Mouse (Mus musculus): ENCODE results near the gene Krtap19-5. TPM values are rescaled to one million over a fixed set of nuclear protein-coding genes. Genes with fewer than 3 reads are reported as not detected.

The Krtap19-5 gene
- not detected for total RNA-seq (2022)

DNA sequence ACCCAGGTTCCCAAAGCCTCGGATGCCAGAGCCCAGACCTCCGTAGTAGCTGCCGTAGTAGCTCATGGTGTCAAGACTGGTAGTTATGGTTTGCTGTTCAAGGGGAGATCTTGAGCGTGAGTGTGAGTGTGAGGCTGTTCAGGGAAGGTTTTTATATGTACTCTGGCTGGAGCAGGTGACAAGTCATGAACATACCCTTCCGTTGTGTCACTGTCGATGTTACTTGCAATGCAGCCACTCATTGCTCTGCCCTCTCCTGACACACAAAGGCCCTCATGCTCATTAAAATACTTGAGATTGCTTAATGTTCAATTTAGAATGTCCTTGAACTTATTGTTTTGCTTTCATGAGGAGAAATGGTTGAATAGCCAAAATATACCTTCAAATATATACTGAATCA lies at the start of gene Krtap19-5:
Gene Krtap19-5 (minus strand): TSS at position 101 of the 400 bp plus-strand sequence.
- no peak for DNase-seq (ENCODE audit: low spot score in 2 of 2)

DNA sequence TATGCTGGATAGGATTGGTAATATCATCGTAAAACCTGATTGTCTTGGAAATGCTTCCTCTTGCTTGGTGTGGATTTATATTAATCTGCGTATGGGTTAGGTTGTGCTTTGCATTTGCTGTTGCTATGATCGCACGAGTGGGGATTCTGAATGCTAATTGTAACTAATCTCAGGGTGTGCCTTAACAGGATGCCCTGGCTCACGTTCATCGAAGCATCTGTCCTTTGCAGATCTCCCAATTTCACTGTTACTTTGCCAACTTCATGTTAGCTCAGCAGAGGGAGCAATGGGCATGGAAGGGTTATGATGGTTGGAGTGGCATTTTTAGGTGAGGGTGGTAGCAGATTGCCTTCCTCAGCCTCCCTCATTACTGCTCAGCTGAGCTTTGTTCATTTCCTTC lies 44.8 kb upstream of the Krtap19-5 start:
- DNase-seq (ENCODE audit: low spot score in 2 of 2): no peak

DNA sequence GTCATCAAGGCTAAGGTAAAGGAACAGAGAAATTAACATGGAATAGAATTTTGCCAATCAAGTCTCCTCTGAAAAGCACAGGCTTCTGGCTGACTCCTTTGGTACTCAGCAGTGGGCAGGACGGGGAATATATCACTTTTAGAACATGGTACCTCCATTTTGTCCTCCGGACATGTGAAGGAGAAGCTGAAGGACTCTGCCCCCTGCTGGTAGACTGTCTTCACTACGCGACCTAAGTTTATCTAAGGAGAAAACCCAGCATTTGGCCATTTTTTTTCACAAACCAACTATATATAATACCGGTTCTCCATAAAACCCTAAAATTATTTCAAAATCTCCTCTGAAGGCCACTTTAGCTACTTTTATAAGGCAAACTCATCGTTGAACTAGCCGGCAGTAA lies 42.0 kb upstream of the Krtap19-5 start:
- no peak for DNase-seq (ENCODE audit: low spot score in 2 of 2)

DNA sequence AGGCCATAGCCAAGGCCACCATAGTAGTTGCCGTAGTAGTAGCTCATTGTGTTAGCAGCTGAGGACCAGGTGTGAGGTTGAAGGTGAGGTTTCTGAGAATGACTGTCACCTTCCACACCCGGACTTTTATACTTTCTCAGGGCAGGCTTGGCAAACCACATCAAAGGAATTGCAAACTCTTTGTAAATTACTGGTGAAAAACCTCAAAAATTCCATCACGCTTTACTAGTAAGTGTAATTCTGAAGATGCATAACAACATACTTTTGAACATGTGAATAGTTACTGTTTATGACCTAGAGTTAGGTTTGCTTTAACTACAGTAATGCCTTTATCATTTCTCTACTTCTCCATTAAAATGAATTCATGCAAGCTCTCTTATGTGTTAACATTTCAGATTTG lies 35.9 kb upstream of the Krtap19-5 start, which contains the start of gene Krtap19-9b:
Gene Krtap19-9b (minus strand): TSS at position 101 of the 400 bp plus-strand sequence.
- DNase-seq (ENCODE audit: low spot score in 2 of 2): no peak

DNA sequence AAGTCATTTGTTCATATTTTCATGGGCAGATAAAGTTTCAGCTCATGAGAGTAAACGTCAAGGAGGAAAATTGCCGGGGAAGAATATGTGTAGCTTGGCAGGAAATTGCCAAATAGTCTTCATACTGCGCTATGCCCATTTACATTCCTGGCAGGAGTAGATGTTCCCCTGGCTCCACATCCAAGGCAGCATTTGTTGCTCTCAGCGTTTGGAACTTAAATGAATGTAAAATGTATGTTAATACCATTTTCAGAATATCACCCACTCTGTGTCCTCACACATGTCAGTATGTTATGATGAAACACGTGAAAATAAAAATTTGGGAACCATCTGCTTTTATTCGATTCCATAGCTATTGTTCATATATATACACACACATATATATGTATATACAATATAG lies 9.4 kb downstream of the Krtap19-5 start:
- no peak for DNase-seq (ENCODE audit: low spot score in 2 of 2)

DNA sequence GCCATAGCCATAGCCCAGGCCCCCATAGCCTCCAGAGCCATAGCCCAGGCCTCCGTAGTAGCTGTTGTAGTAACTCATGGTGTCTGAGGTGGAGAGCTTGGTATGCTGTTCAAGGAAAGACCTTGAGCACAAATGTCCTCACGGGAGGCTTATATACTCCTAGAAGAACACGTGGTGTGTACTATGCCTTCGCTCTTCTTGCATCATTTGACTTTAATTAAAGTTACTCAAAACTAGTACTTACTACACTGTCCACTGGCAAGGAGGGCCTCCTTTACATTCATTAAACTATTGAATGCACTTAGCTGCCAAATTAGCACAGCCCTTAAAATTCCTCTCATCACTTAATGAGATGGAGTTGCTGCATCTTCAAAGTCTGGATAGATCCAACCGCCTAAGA lies 11.3 kb downstream of the Krtap19-5 start, which contains the start of gene Krtap19-4:
Gene Krtap19-4 (minus strand): TSS at position 101 of the 400 bp plus-strand sequence.
- DNase-seq (ENCODE audit: low spot score in 2 of 2): no peak

DNA sequence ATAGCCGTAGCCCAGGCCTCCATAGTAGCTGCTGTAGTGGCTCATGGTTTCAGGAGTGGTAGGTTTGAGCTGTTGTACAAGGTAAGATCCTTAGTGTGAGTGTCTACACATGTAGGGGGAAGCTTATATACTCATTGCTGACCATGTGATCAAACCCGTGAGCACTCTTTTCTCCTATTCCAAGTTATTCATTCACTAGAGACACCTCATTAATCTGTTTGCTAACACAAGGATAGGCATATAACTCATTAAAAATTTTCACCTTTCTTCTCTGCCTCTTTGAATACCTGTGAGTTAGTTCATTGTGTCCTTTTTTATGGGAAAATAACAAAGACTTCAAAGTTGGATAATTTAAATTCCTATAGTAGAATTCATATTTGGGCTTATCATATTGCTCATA lies 18.3 kb downstream of the Krtap19-5 start, which contains the start of gene Krtap19-3:
Gene Krtap19-3 (minus strand): TSS at position 101 of the 400 bp plus-strand sequence.
- no peak for DNase-seq (ENCODE audit: low spot score in 2 of 2)

DNA sequence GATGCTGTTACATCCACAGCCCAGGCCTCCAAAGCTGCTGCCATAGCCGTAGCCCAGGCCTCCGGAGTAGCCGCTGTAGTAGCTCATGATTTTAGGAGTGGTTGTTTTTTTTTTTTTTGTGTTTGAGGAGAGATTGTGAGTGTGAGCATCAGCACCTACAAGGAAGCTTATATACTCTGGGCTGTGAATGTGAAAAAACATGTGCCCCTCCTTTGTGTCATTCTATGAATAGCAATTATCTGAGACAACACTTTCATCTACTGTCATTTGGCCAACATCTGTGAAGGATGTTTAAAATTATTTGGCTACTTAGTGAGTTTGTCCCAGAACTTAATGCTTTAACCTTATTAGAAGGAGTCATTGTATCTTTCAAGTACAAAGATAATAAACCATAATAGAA lies 22.1 kb downstream of the Krtap19-5 start, which contains the start of gene Krtap19-2:
Gene Krtap19-2 (minus strand): TSS at position 101 of the 400 bp plus-strand sequence.
- DNase-seq (ENCODE audit: low spot score in 2 of 2): no peak

DNA sequence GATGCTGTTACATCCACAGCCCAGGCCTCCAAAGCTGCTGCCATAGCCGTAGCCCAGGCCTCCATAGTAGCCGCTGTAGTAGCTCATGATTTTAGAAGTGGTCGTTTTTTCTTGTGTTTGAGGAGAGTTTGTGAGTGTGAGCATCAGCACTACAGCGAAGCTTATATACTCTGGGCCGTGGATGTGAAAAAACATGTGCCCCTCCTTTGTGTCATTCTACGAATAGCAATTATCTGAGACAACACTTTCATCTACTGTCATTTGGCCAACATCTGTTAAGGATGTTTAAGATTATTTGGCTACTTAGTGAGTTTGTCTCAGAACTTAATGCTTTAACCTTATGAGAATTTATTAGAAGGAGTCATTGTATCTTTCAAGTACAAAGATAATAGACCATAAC lies 26.9 kb downstream of the Krtap19-5 start, which contains the start of gene Krtap19-1:
Gene Krtap19-1 (minus strand): TSS at position 101 of the 400 bp plus-strand sequence.
- DNase-seq (ENCODE audit: low spot score in 2 of 2): no peak

DNA sequence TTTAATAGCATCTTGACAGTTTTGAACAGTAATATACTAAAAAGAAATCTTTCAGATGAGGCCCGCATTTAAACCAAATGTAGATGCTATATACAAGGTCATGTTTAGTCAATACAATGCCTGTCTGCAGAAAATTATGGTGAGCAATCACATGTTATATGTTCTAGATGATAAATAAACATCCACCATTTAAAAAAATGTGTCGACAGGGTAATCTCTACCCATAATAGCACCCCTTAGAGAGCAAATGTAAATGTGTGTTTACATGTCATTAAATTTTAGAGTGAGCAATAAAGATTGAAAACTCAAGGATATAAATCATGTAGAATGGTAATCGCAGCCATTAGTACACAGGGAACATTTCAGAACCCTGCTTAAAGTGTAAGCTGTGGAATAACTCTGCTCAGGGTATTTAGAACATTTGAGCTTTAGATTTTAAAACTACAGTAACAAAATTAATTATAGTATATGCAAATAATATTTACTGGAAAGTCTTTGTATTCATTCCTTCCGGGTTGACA lies 31.3 kb downstream of the Krtap19-5 start:
- no peak for DNase-seq (ENCODE audit: low spot score in 2 of 2)

DNA sequence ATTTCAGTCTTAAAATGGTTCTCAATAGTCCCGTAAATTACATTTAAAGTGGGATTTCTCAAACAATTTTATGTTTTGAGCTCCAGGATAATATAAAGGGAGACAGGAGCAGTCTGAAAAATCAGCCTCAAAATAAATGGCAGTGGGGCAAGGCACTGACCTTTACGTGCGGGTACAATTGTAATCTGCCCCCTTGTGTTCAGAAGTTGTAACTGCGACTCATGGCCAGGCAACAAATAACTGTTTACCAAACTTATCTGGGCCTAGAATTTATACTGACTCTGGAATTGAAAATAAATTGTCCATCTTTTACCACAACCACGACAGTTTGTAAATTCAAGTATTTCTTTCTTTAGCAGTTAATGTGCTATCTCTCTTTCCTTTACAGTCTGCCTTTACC lies 44.8 kb downstream of the Krtap19-5 start:
- DNase-seq (ENCODE audit: low spot score in 2 of 2): no peak

DNA sequence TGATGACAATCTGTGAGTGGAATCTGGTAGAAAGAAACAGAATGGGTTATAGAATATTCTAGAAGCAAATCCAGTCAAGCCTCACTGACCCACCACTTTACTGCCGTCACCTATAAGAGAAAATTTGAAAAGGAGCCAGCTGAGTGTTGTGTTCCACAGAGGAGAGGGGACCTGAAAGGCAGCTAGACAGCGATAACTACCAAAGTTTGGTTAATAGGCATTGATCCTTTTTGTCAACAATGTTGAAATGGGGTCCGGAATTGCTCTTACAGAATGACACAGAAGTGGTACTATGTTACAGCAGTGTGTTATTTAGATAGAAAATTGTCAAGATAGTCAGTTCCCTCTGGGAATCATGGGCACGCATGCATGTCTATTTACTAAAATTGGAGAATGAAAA lies 47.7 kb downstream of the Krtap19-5 start:
- no peak for DNase-seq (ENCODE audit: low spot score in 2 of 2)

DNA sequence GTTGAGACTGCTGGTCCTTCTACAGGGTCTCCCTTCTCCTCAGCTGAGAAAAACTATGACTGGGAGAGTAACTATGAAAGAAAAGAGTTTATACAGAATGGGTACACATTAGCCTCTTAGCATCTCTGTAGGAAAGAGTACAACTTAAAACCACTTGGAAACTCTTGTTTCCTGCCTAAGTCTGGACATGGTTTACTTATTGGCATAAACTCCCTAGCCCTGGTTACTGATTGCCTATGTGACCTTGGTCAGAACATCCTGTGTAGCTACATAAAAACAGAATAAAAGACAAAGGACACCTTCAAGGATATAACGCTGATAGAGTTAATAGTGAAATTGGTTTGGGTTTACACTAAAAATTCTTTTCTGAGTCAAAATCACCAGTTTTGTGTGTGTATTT lies 48.9 kb downstream of the Krtap19-5 start:
- no peak for DNase-seq (ENCODE audit: low spot score in 2 of 2)

Other genes starting within 250 kb of the Krtap19-5 start
- not detected for gene Krtap26-1, start 248.7 kb downstream of the Krtap19-5 start, total RNA-seq (2022)
- gene Krtap27-1, start 224.8 kb downstream of the Krtap19-5 start, total RNA-seq (2022): not detected
- gene 2310061N02Rik, start 188.5 kb downstream of the Krtap19-5 start, total RNA-seq (2022): not detected
- gene Krtap13-1, start 167.6 kb downstream of the Krtap19-5 start, total RNA-seq (2022): not detected
- gene Krtap13, start 144.8 kb downstream of the Krtap19-5 start, total RNA-seq (2022): not detected
- gene 2310034C09Rik, start 137.6 kb downstream of the Krtap19-5 start, total RNA-seq (2022): not detected
- not detected for gene 2310057N15Rik, start 122.3 kb downstream of the Krtap19-5 start, total RNA-seq (2022)
- not detected for gene Gm5965, start 118.6 kb downstream of the Krtap19-5 start, total RNA-seq (2022)
- gene Gm20741, start 84.2 kb downstream of the Krtap19-5 start, total RNA-seq (2022): not detected
- gene Krtap15, start 76.2 kb downstream of the Krtap19-5 start, total RNA-seq (2022): not detected
- not detected for gene Krtap14, start 70.3 kb downstream of the Krtap19-5 start, total RNA-seq (2022)
- not detected for gene Krtap19-1, start 27.0 kb downstream of the Krtap19-5 start, total RNA-seq (2022)
- gene Krtap19-2, start 22.2 kb downstream of the Krtap19-5 start, total RNA-seq (2022): not detected
- gene Krtap19-3, start 18.4 kb downstream of the Krtap19-5 start, total RNA-seq (2022): not detected
- not detected for gene Krtap19-4, start 11.4 kb downstream of the Krtap19-5 start, total RNA-seq (2022)
- not detected for gene Krtap19-9b, start 35.8 kb upstream of the Krtap19-5 start, total RNA-seq (2022)
- not detected for gene Krtap16-3, start 66.4 kb upstream of the Krtap19-5 start, total RNA-seq (2022)
- gene Krtap22-2, start 114.3 kb upstream of the Krtap19-5 start, total RNA-seq (2022): not detected
- gene Gm10229, start 118.8 kb upstream of the Krtap19-5 start, total RNA-seq (2022): not detected
- gene Krtap6-1, start 135.2 kb upstream of the Krtap19-5 start, total RNA-seq (2022): not detected
- gene Gm10228, start 145.0 kb upstream of the Krtap19-5 start, total RNA-seq (2022): not detected
- gene Krtap6-5, start 151.4 kb upstream of the Krtap19-5 start, total RNA-seq (2022): not detected
- not detected for gene 1110025L11Rik, start 167.5 kb upstream of the Krtap19-5 start, total RNA-seq (2022)
- not detected for gene Krtap6-3, start 187.6 kb upstream of the Krtap19-5 start, total RNA-seq (2022)
- gene Gm6358, start 244.4 kb upstream of the Krtap19-5 start, total RNA-seq (2022): not detected

Data from left cerebral cortex, adult 8-10 months (tissue).